Mouse (Mus musculus): ENCODE measurements around the gene Ncstn.

DNA sequence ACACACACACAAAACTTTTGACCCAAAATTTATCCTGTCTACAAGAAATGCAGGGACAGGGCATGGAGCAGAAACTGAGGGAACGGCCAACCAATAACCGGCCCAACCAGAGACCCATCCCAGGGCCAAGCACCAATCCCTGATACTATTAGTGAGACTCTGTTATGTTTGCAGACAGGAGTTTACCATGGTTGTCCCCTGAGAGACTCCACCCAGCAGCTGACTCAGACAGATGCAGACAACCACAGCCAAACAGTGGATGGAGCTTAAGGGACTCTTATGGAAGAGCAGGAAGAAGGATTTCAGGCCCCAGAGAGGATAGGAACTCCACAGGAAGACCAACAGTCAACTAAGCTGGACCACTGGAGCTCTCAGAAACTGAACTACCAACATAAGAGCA is 52.7 kb downstream of the Ncstn start:
- TF ChIP-seq CTCF (conservative IDR thresholded peaks at IDR 0.05; ENCODE audit: insufficient read depth, insufficient read length, low read depth, low read length), result no peak
- no peak for TF ChIP-seq POLR2A (IDR thresholded peaks at IDR 0.05; ENCODE audit: low read depth, low read length)
